Mouse (Mus musculus) heart, postnatal 14 days (tissue): ENCODE data around the gene Hhipl1. TPM values are rescaled to one million over a fixed set of nuclear protein-coding genes. Genes with fewer than 3 reads are reported as not detected.

Experiments used
- DNase-seq, 2 experiments: peaks; one replicate each; pipeline ENCODE4 v3.0.0; 2021 to 2022
- intact Hi-C: fragments of 180-260 bp; cut with DNase I; formaldehyde crosslinking; loops from one replicate; pipeline ENCODE4 v1.15.1; 2025
- total RNA-seq, 2 experiments: library from RNA; stranded (reverse); gene quantifications; 2 replicates each; pipeline ENCODE4 v1.2.3; 2021

Hhipl1 gene
- total RNA-seq, 2 experiments from 2014 or later, result 1.7 TPM

DNA sequence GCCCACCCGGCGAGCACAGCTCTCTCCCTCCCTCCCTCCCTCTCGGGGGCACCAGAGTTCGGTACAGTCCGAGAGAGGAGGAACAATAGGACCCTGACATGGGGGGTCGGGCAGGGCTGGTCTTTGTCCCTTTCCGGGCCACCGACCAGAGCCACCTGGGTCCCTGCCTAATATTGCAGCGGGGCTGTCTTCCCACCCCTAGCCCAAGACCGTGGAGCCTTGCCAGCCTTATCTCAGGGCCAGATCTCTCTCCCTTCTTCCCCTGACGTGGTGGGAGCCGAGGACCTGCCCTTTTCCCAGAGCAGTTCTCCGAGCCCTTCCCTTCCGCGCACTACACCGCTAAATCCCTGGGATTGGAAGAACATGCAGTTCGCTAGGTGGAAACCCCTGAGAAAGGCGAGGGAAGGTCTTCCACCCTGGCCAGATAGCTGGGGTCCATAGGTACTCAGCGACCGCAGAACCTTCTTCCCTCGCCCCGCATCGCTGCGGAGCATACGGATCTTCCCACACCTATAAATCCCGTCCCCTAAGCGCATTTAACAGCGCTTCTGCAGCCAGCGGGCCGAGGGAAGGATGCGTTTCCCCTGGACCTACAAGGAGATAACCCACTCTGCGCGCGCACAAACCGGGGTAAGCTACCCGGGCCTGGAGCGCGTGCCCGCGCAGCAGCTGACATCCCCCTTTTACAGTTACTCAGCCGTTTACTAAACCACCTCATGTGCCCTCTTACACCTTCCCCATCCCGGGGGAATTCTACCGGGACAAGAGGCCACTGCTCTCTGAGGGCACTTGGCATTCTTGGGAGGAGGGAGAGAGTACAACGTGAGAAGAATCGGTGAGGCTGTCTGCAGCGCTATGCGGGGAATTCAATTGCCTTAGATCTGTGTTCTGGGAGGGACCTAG lies 29.9 kb upstream of the Hhipl1 start:
- intact Hi-C loops, result loop anchor here (2.0 kb wide), 1 partner anchor 53 kb away; no protein-coding TSS in a partner anchor
- DNase-seq, result peak; percentile 41 to 45

DNA sequence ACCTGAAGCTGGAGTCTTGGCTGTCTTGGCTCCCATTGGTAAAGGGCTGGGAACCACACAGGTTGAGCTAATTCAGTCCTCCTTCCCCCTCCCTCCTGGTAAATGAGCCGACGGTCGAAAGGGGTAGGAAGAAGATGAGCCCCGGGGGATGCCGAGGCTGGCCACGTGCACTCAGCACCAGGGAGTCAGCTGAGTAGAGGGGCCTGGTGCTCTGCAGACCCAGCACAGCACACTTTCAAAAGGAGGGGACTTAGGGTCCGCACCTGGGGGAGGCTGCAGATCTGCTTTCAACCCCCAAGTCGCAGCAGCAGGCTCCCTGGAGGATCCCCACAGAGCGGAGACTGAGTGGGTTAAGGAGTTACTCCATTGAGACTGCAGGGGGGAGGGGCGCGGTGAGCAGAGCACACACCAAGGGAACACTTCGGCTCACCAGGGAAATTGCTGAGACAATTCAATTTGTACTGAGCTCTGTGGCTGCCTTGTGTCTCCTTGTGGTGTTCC lies 28.7 kb upstream of the Hhipl1 start:
- intact Hi-C loops, result loop anchor here (2.0 kb wide), 1 partner anchor 55 kb away; no protein-coding TSS in a partner anchor
- no peak for DNase-seq

- no peak for DNase-seq
- intact Hi-C loops, result no loop called here
Observed at GRCm38 (mm10) chr12:108278221-108278918, 27.7 kb upstream of the Hhipl1 start.

- intact Hi-C loops, result no loop called here
Observed at GRCm38 (mm10) chr12:108284455-108285224, 21.4 kb upstream of the Hhipl1 start.

GRCm38 (mm10) chr12:108285225-108286011 lies 20.7 kb upstream of the Hhipl1 start:
- intact Hi-C loops, result no loop called here
- no peak for DNase-seq

More at GRCm38 (mm10) chr12:108284455-108285224, 21.4 kb upstream of the Hhipl1 start:
- no peak for DNase-seq

DNA sequence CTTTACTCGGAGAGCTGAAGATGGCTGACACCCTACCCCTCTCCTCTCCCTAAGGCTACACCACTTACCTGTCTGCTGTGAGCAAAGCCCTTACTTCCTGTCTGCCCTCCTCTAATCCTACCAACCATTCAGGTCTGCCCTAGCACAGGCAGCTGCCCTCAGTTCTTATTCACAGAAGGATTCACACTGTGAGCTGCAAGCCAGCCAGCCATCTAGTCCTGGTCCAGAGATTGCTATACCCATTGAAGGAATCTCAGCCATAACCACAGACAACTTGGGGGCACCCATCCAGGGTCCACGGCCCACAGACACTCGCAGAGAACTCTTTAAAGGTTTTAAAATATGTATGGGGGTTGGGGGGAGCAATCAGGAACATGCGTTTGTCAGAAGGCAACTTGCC lies 19.7 kb upstream of the Hhipl1 start:
- intact Hi-C loops, result no loop called here
- no peak for DNase-seq

GRCm38 (mm10) chr12:108287011-108287410 lies 19.1 kb upstream of the Hhipl1 start:
- DNase-seq, result no peak
- intact Hi-C loops, result no loop called here

GRCm38 (mm10) chr12:108288127-108288880 lies 17.8 kb upstream of the Hhipl1 start:
- no peak for DNase-seq
- intact Hi-C loops, result no loop called here

DNA sequence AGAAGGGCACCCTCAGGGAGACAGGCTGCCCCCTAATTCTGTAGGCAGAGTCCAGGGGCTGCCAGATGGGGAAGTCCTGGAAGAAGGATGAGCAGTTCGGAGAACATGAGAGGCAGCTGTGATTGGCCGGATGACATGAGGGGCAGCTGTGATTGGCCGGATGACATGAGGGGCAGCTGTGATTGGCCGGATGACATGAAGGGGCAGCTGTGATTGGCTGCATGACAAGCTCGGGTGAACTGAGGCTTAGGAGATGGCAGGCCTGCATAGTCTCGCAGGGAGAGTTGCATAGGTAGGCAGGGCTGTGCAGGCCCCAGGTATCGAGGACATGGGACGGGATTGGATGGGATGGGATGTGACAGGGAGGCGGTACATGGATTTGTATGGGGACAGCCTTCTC lies 13.7 kb upstream of the Hhipl1 start:
- DNase-seq, result no peak
- intact Hi-C loops, result loop anchor here (2.0 kb wide), 1 partner anchor 76 kb away; no protein-coding TSS in a partner anchor

DNA sequence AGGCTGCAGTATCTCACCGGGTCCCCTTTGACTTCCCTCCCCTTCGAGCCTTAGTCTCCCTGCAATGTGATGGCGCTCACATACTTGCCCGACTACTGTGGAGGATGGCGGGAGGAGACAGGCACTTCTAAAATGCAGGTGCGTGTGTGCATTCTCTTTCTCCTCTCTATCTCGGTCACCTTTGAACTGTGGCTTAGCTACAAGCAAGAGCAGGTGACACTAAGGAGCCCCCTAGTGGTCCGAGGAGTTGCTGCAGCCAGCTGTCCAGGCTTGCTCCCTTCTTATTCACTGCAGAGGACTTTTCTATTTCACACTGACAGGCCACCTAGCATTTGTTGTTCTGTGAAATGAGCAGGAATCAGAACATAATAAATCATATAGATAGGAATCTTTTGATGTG lies 13.1 kb upstream of the Hhipl1 start:
- DNase-seq, result peak; percentile 75 to 85
- intact Hi-C loops, result loop anchor here (1.0 to 2.0 kb wide), 2 partner anchors 76 to 84 kb away; no protein-coding TSS in a partner anchor

DNA sequence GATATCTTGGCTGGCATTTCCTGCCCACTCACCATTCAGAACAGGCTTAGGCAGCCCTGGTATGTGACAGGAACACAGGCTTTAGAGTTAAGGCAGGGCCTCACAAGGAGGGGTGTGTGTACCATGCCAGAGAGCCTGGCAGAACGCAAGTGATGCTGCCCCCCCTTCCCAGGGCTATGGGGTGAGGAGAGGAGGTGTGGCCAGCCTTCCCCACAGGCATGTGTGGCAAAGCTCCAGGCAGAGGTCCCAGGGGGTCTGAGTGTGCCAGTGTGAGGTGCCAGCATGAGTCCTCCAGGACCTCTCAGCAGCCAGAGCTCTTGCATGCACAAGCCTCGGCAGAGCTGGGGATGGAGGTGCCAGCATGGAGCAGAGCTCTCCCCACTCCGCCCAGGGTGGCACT lies 11.4 kb upstream of the Hhipl1 start:
- intact Hi-C loops, result no loop called here
- DNase-seq, result no peak

GRCm38 (mm10) chr12:108297033-108297432 lies 9.0 kb upstream of the Hhipl1 start:
- no peak for DNase-seq
- intact Hi-C loops, result no loop called here

DNA sequence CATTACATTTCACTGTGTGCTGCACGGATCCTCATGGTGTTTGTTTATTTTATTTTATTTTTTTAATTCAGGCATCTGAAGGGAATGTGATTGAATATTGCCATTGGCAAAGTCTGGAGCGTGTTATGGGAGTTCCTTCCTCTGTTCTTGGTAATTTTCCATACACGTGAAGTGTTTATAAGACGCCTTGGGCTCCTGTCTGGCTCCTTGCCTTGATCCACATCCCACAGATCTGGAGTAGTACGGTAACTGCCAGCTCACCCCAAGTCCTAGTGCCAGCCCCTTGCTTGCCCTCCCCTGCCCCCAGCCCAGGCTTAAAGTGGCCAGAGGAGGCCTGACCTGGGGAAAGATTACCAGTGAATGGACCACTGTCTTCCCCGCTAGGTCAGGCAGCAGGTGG lies 5.1 kb upstream of the Hhipl1 start:
- intact Hi-C loops, result no loop called here
- no peak for DNase-seq

GRCm38 (mm10) chr12:108303778-108304365 lies 2.2 kb upstream of the Hhipl1 start:
- intact Hi-C loops, result no loop called here
- peak in 1 of 2 experiments; percentile 29 for DNase-seq

- DNase-seq, result no peak
Observed at GRCm38 (mm10) chr12:108305172-108305571, 898 bp upstream of the Hhipl1 start.

GRCm38 (mm10) chr12:108307553-108307952 lies 1.5 kb downstream of the Hhipl1 start:
- intact Hi-C loops, result no loop called here
- DNase-seq, result peak; percentile 61 to 77

More at GRCm38 (mm10) chr12:108305172-108305571, 898 bp upstream of the Hhipl1 start:
- intact Hi-C loops, result no loop called here

- intact Hi-C loops, result no loop called here
- peak; percentile 65 to 66 for DNase-seq
Observed at GRCm38 (mm10) chr12:108308363-108308856, 2.3 kb downstream of the Hhipl1 start.

- DNase-seq, result peak; percentile 56 to 65
- intact Hi-C loops, result no loop called here
Observed at GRCm38 (mm10) chr12:108309116-108309794, 3.2 kb downstream of the Hhipl1 start.
